Mouse (Mus musculus) C2C12 (cell line): ENCODE data around the gene Gprasp2.
"Not testable (repeated sequence)": the region's sequence is repeated elsewhere in the genome, so short reads cannot be mapped to it uniquely, and the experiment has no call there.

Source experiments
- CTCF ChIP-seq: IDR thresholded peaks from one replicate; pipeline ENCODE4 v1.5.1; 2011; ENCODE audit not compliant: control insufficient read depth, insufficient read depth, insufficient read length
- MAX ChIP-seq: IDR thresholded peaks from one replicate; pipeline ENCODE4 v1.6.1; 2011; ENCODE audit warnings: mild to moderate bottlenecking, control low read depth
- USF1 ChIP-seq: IDR thresholded peaks from one replicate; pipeline ENCODE4 v1.6.1; 2011; ENCODE audit warnings: low read depth, mild to moderate bottlenecking, control low read depth, moderate library complexity

GRCm38 (mm10) chrX:135839397-135840391 lies 860 bp downstream of the Gprasp2 start:
- not testable (repeated sequence) for TF ChIP-seq MAX, CTCF, USF1
